Comparison of ENCODE assay signal across 15 mouse cellular contexts in genomic region chr12:109039311-109039710, GRCm38 (mm10). TPM values are rescaled to one million over a fixed set of nuclear protein-coding genes. Genes with fewer than 3 reads are reported as not detected.
DNase-seq lines count a peak whose midpoint lies in the region; ATAC-seq and TF ChIP-seq lines count a peak whose summit lies in the region.
"Had no signal": no experiment of that assay in that cellular context is flagged by ENCODE, and none has a peak within 500 bp of the region (broad histone marks: within the 10 kb centered on the region; RNA-seq: fewer than 3 reads in every experiment).

No protein-coding gene starts in this region.

- DNase-seq in adrenal gland, postnatal 10 days = peak; percentile 35
- no peak for DNase-seq in adrenal gland, postnatal 36 days
- DNase-seq in midbrain, embryonic 10.5 days (ENCODE audit: low spot score) = no peak
- DNase-seq in forebrain, embryonic 14.5 days (ENCODE audit: low spot score) = peak; percentile 75
- DNase-seq in telencephalon, adult 2 months (ENCODE audit: low read depth, low spot score) = peak; percentile 9
- no peak for DNase-seq in kidney, adult 2 months
- DNase-seq: adrenal gland, adult 2 months; cerebellum, postnatal 36 days; kidney, adult 18-20 months had no signal

- H3K27ac ChIP-seq in midbrain, embryonic 10.5 days (replicated peaks) = peak overlapping the region; percentile 71
- H3K27ac ChIP-seq in midbrain, embryonic 15.5 days = no peak overlapping the region
- H3K27ac ChIP-seq in forebrain, embryonic 14.5 days (ENCODE audit: low read depth, low read length) = no peak overlapping the region
- H3K27ac ChIP-seq in kidney, adult 2 months (ENCODE audit: insufficient read depth, low read depth, low read length) = no peak overlapping the region
- H3K27ac ChIP-seq: embryonic facial prominence, embryonic 12.5 days; liver, embryonic 15.5 days; macrophage had no signal

- peaks cover 2% of the 10 kb centered on the region for H3K36me3 ChIP-seq in midbrain, embryonic 10.5 days
- H3K36me3 ChIP-seq in midbrain, embryonic 15.5 days (replicated peaks) = no peaks in the 10 kb centered on the region
- no peaks in the 10 kb centered on the region for H3K36me3 ChIP-seq in forebrain, embryonic 14.5 days (ENCODE audit: control insufficient read depth, insufficient read depth, low read length)
- H3K36me3 ChIP-seq in kidney, adult 2 months (ENCODE audit: control insufficient read depth, insufficient read depth, low read length) = no peaks in the 10 kb centered on the region
- H3K36me3 ChIP-seq: hindbrain, embryonic 12.5 days; liver, embryonic 15.5 days had no signal

- 89% methylated on average over 7 of the region's 7 CpGs for WGBS in midbrain, embryonic 10.5 days
- WGBS in midbrain, embryonic 15.5 days = 68% methylated on average over 7 of the region's 7 CpGs
- WGBS in forebrain, embryonic 14.5 days = 39% methylated on average over 7 of the region's 7 CpGs
- WGBS in kidney, adult 2 months = 51% methylated on average over 7 of the region's 7 CpGs

- no peaks in the 10 kb centered on the region for H3K9me3 ChIP-seq in midbrain, embryonic 10.5 days (replicated peaks)
- H3K9me3 ChIP-seq in midbrain, embryonic 15.5 days = no peaks in the 10 kb centered on the region
- H3K9me3 ChIP-seq in forebrain, embryonic 14.5 days (replicated peaks; ENCODE audit: control insufficient read depth, low read length) = no peaks in the 10 kb centered on the region
- H3K9me3 ChIP-seq: embryonic facial prominence, embryonic 12.5 days; hindbrain, embryonic 12.5 days; liver, embryonic 15.5 days had no signal

- TF ChIP-seq CTCF in kidney, adult 2 months (conservative IDR thresholded peaks at IDR 0.05; ENCODE audit: insufficient read depth, insufficient read length, low read depth, low read length) = no peak

- H3K27me3 ChIP-seq in midbrain, embryonic 10.5 days (ENCODE audit: low read depth, poor library complexity, severe bottlenecking) = peaks cover 50% of the 10 kb centered on the region
- peaks cover 4% of the 10 kb centered on the region; the same call in 1 of the 2 replicates for H3K27me3 ChIP-seq in midbrain, embryonic 15.5 days (replicated peaks)
- H3K27me3 ChIP-seq in forebrain, embryonic 14.5 days (replicated peaks; ENCODE audit: control insufficient read depth, insufficient read depth, low read length) = no peaks in the 10 kb centered on the region
- H3K27me3 ChIP-seq in kidney, adult 2 months (replicated peaks; ENCODE audit: control insufficient read depth, insufficient read depth, low read length) = no peaks in the 10 kb centered on the region

- no peak for TF ChIP-seq POLR2A in kidney, adult 2 months (IDR thresholded peaks at IDR 0.05; ENCODE audit: low read depth, low read length)

- no peak overlapping the region for H3K4me3 ChIP-seq in midbrain, embryonic 10.5 days
- H3K4me3 ChIP-seq in midbrain, embryonic 15.5 days = no peak overlapping the region
- no peak overlapping the region for H3K4me3 ChIP-seq in forebrain, embryonic 14.5 days (ENCODE audit: low read depth, low read length)
- no peak overlapping the region for H3K4me3 ChIP-seq in kidney, adult 2 months (ENCODE audit: insufficient read depth, low read depth, low read length)
- H3K4me3 ChIP-seq: embryonic facial prominence, embryonic 12.5 days; hindbrain, embryonic 12.5 days; liver, embryonic 15.5 days had no signal

- no peak overlapping the region for H3K4me2 ChIP-seq in midbrain, embryonic 15.5 days
- no peak overlapping the region for H3K4me2 ChIP-seq in forebrain, embryonic 14.5 days (ENCODE audit: low read length)
- H3K4me2 ChIP-seq: embryonic facial prominence, embryonic 12.5 days; hindbrain, embryonic 12.5 days; liver, embryonic 15.5 days had no signal

- H3K9ac ChIP-seq in midbrain, embryonic 15.5 days = no peak overlapping the region
- no peak overlapping the region for H3K9ac ChIP-seq in forebrain, embryonic 14.5 days (ENCODE audit: low read length)
- H3K9ac ChIP-seq: embryonic facial prominence, embryonic 12.5 days; hindbrain, embryonic 12.5 days; liver, embryonic 15.5 days had no signal

- no peak for ATAC-seq in midbrain, embryonic 15.5 days (replicated peaks)
- peak; percentile 38 for ATAC-seq in forebrain, embryonic 14.5 days
- ATAC-seq in monocyte, adult 5-6 weeks (replicated peaks; ENCODE audit: insufficient number of reproducible peaks, low FRiP score, low TSS enrichment, poor library complexity, severe bottlenecking) = no peak

- peaks cover 43% of the 10 kb centered on the region for H3K4me1 ChIP-seq in midbrain, embryonic 10.5 days
- peaks cover 10% of the 10 kb centered on the region; the same call in 1 of the 2 replicates for H3K4me1 ChIP-seq in midbrain, embryonic 15.5 days
- H3K4me1 ChIP-seq in forebrain, embryonic 14.5 days (ENCODE audit: control insufficient read depth, insufficient read depth, low read length) = peaks cover 8% of the 10 kb centered on the region
- H3K4me1 ChIP-seq in kidney, adult 2 months (ENCODE audit: control insufficient read depth, insufficient read depth, low read length) = no peaks in the 10 kb centered on the region
- H3K4me1 ChIP-seq: liver, embryonic 15.5 days had no signal

RNA-seq across cellular contexts. Expression of gene Begain, which starts 28.7 kb away (rescaled TPM):
- total RNA-seq in adrenal gland, postnatal 10 days (2021) = 1 to 10 TPM; 6.9 to 9.9 TPM
- 1 to 10 TPM; 2.9 to 4.0 TPM for total RNA-seq in adrenal gland, postnatal 36 days (2021)
- 4.3 and 4.8 TPM in 2 replicates for polyA plus RNA-seq in midbrain, embryonic 10.5 days (2016; fragmentation: Nextera tagmentation; extraction: Ambion mirVana)
- polyA plus RNA-seq in midbrain, embryonic 15.5 days (2015; fragmentation: Nextera tagmentation; extraction: Ambion mirVana) = 30.8 and 34.0 TPM in 2 replicates
- 16.4 and 20.4 TPM in 2 replicates for polyA plus RNA-seq in forebrain, embryonic 14.5 days (2014; fragmentation: Nextera tagmentation; extraction: Ambion mirVana)
- total RNA-seq in monocyte, adult 5-6 weeks (2017) = 0.49 TPM in 1 of 3 replicates, not detected in the others
- polyA plus RNA-seq in kidney, adult 2 months (2012; rRNA removed) = 0.54 and 0.56 TPM in 2 replicates
- polyA plus RNA-seq: macrophage had no signal

Comparison
In these comparisons a context has a peak if more than half of its experiments do, and no peak if none do; other contexts are left out.
1. DNase-seq: peak in adrenal gland, postnatal 10 days (single experiment), forebrain, embryonic 14.5 days (single experiment) and telencephalon, adult 2 months (single experiment); none in adrenal gland, postnatal 36 days (0 of 2), midbrain, embryonic 10.5 days (single experiment) and kidney, adult 2 months (single experiment).